Mouse (Mus musculus) intestine, embryonic 15.5 days (tissue): Measurements from ENCODE around the gene Atr. TPM values are rescaled to one million over a fixed set of nuclear protein-coding genes. Genes with fewer than 3 reads are reported as not detected.

Experiments used
- polyA plus RNA-seq: library from polyadenylated mRNA; unstranded; fragments of >200 nt; fragmentation: Nextera tagmentation; extraction: Ambion mirVana; gene quantifications from 2 replicates; pipeline ENCODE4 v1.2.1, GENCODE M21; 2015

Gene Atr
- polyA plus RNA-seq, 1 experiment from 2014 or later, result 12.3 TPM

Other genes starting within 250 kb of the Atr start
- 0.84 and 1.4 TPM in 2 replicates for gene Pcolce2, start 220.0 kb upstream of the Atr start, polyA plus RNA-seq
- gene Trpc1, start 107.2 kb upstream of the Atr start, polyA plus RNA-seq, result 2.5 and 3.0 TPM in 2 replicates
- 88.3 and 90.4 TPM in 2 replicates for gene Pls1, start 12.3 kb upstream of the Atr start, polyA plus RNA-seq
- 14.5 and 14.9 TPM in 2 replicates for gene Xrn1, start 97.2 kb downstream of the Atr start, polyA plus RNA-seq